Mouse (Mus musculus) spleen, postnatal 14 days (tissue): ENCODE measurements around the gene Kpnb1.

ENCODE experiments used
- DNase-seq, 2 experiments: peaks; one replicate each; pipeline ENCODE4 v3.0.0; 2021 to 2022; ENCODE audit warnings: low spot score in 2 of 2

Kpnb1 gene

DNA sequence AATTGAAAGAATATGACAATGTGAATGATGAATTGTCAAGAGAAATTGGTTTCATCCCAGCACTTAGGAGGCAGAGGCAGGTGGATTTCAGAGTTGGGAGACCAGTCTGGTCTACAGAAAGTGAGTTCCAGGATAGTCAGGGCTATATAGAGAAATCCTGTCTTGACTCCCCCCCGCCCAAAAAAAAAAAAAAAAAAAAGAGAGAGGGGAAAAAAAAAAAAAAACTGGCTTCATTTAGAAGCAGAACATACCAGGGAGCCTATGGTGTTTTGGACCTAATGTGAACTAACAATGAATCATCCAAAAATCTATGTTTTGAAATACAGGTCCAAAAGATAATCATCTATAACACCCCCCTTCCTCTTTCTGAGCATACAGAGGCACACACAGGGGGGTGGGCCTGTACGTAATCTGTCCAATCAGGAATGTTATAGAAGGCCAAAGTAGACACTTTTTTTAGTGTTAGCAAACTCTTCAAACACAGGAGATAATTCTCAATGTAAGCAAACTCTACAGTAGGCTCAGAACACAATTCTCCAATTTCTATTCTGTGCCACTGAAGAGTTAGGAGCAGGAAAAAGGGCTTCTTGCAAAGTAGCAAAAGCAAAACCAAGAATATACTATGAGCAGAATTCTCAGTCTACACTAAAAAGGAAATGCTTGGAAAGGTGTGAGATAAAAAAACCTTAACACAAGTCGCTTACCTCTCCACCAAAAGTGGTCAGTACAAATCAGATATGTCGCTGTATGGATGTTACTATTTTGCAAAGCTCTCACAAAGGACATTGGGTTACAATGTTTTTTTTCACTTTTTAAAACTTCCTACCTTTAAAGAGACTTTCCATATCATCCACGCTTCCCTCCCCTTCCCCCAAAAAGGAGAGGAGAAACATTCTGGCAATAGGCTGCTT lies 1.7 kb downstream of the Kpnb1 start:
- no peak for DNase-seq

DNA sequence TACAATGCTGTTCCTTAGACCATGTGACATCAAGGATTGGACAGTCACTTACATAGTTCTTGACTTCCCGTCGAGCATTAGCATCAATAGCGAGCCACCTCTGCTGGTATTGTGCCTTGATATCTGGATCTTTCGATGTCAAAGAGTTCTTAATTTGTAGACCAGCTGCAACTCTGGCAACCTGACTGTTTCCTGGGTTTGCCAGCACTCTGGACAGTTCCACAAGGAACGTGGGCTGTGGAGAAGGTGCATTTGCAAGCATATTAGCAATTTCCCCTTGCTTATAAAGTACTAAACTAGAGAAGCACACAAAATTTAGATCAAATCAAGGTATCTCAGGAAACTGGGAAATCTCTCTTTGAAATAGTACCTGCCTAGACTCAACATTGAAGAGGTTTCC lies 2.8 kb downstream of the Kpnb1 start:
- DNase-seq = no peak

DNA sequence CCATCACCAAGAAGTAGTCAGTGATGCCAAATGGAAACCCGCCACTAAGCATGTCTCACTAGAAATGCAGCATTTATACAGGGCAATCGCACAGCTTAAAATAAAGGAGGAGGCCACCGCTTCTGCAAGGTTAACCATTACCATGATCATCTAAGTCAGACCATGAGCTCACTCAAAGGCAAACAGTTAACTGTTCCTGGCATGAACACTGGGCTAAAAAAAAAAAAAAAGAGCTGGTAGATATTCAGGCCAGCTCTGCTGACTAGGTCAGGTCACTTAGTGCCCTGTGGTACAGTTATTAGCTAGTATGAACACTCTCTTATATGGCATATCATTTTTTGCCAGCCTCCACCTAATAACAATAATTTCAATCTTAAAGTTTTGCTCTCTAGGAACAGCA lies 5.2 kb downstream of the Kpnb1 start:
- DNase-seq = no peak

DNA sequence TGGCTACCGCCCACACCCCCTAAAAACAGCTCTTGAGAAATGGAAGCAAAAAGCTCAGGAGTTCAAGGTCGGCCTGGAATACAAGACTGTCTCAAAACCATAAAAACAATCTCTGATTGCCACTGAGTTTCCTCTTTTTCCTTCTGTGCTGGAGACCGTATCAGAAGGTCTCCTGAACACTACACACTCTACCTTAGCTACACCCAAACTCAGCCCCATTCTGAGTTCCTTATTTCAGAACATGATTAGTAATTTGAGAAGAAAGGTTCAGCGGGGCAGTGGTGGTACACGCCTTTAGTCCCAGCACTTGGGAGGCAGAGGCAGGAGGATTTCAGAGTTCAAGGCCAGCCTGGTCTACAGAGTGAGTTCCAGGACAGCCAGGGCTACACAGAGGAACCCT lies 6.6 kb downstream of the Kpnb1 start:
- DNase-seq = no peak

DNA sequence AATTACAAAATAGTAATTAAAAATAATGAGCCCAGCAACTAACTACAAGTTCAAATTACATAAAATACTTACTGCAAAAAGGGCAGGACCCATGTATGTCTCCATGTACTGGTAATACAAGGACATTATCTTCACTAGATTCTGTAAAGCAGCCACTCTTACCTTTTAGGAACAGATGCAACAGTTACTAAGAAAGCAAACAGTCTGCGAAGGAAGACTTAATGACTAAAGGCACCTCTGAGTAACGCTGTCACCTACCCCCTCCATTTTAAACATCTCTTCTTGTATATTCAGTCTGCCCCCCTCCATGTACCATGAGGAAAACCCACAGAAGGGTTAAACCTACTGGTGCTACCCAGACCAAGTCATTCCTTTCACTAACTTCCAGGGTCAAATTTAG lies 9.5 kb downstream of the Kpnb1 start:
- DNase-seq = no peak

DNA sequence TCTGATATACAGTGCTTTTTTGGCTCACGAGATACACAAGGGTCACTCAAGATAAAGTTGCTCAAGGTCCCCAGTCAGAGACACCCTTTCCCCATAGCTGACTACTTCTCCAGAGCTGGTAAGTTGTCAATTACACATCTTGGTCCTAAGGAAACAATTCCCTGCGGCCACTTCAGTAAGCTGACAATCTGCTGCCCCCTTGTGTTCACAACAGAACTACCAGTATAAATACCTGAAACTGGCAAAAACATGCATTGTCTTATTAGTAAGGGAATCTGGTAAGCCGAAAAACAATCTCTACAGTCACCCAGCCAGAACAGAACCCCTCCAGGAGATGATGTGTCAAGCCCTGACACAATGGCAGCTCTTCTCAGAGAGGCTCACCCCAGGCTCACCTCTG lies 10.8 kb downstream of the Kpnb1 start:
- no peak for DNase-seq

DNA sequence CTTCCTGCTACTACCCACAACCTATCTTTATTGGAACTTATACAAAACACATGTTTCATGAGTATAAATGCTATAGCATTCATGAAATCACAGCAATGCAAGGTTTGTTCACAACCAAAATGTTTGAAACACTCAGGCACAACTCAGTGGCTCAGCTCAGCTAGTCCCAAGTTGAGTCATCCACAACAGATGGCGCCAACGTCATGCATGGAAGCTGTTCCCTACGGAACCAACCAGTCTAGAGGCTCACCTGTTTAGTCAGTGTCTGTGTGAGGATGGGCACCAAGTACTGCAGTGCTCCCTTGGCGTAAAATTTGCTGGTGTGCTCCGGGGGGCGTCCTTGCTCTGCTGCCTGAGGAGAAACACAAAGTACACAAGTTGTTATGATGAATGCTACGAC lies 12.2 kb downstream of the Kpnb1 start:
- DNase-seq = no peak

DNA sequence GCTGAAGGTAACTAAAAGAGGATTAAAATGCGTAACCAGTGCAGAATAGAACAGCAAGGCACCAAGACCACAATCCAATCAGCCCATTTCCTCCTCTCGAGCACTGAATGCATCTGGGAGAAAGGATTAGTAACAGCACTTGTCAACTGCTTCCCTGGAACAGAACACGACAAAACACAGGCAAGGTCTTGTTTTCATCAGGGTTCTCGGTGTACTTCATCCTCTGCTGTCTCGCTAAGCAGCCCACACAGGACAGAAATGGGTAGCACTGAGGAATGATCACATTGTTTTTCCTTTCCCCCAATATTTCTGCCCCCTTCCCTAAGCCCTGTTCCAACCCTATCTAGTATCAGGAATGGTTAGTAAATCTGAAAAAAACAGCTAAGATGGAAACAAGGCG lies 27.3 kb downstream of the Kpnb1 start:
- no peak for DNase-seq

DNA sequence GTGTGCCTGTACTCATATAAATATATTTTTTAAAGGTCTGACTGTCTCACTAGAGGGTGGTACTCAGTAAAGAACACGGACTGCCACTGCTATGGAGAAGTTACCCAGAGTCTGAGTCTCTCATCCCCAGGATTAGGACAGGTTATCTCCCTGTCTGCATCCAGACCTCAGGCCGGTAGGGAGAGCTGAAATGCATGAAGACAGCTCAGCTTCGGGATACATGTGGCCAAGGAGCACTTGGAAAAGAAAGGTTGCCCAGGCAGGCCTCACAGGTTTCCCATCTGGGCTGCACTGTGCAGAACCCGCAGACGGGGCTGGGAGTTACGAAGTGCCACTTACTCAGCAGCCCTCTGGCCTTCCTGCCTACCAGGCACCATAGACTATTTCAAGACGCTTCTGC lies 30.7 kb downstream of the Kpnb1 start:
- no peak for DNase-seq

DNA sequence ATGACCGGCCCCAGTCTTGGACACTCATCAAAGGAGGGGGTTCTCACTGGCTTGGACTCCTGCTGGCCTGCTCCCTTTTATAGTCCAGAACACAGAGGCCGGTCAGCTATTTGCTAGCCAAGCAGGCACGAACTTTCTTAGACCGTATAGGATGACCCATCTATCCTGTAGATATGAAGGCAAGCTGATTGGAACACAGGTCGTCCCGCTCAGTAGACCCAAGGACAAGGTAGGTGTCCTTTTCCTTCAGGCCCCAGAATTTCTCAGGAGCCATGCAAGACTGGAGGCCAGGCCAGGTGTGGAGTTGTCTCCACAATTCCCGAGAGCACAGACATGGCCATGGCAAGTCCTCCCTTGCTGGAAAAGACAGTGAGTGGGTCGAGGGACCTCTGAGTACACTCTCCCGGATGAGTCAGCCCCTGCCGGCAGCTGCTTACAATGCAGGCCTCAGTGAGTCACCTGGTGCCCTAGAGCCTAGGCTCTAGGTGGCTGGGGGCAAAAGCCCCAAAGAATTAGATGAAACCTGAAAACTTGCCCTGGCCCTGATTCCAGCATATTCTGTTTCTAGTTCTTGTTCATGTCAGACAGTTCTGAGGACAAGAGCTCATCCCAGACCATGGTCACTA lies 34.9 kb downstream of the Kpnb1 start:
- DNase-seq = no peak

DNA sequence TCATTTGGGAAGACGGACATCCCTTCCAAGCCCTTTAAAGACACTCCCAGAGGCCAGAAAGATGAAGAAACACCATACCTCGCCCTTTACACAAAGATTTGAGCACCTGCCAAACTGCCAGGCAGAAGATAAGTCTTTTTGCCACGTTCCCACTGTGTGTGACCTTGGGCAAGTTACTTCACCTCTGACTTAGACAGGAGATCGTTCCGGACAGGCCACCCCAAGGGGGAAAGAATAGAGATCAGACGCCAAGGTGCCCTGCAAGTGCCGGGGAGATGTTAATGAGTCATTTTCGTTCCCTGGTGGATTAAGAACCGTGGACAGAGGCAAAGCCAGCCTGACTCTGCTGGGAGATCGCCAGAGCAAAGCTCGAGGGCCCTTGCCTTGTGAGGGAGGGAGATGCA lies 35.7 kb downstream of the Kpnb1 start:
- DNase-seq = no peak

DNA sequence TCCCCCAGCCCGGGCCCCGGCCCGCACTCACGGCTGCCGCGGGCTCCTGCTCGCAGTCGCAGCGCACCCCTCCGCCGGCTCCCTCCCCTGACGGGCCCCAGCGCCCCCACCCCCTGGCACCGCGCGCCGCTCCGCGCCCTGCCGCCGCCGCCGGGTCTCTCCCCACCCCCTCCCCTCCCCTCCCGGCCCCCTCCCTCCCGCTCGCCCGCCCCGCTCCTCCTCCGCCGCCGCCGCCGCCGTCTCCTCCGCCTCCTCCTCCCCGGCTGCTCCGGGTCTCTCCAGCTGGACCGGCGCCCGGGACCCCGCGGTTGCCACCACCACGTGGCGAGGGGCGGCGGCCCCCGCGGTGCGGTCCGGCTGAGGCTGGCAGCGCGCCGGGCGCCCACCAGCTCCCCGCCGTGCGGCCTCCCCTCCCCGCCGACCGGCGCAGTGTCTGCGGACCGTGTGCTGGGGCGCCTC lies 36.3 kb downstream of the Kpnb1 start, which contains the start of gene Tbkbp1:
Tbkbp1 (minus strand) TSS at position 153 of the 459 bp plus-strand sequence.
- DNase-seq = no peak

DNA sequence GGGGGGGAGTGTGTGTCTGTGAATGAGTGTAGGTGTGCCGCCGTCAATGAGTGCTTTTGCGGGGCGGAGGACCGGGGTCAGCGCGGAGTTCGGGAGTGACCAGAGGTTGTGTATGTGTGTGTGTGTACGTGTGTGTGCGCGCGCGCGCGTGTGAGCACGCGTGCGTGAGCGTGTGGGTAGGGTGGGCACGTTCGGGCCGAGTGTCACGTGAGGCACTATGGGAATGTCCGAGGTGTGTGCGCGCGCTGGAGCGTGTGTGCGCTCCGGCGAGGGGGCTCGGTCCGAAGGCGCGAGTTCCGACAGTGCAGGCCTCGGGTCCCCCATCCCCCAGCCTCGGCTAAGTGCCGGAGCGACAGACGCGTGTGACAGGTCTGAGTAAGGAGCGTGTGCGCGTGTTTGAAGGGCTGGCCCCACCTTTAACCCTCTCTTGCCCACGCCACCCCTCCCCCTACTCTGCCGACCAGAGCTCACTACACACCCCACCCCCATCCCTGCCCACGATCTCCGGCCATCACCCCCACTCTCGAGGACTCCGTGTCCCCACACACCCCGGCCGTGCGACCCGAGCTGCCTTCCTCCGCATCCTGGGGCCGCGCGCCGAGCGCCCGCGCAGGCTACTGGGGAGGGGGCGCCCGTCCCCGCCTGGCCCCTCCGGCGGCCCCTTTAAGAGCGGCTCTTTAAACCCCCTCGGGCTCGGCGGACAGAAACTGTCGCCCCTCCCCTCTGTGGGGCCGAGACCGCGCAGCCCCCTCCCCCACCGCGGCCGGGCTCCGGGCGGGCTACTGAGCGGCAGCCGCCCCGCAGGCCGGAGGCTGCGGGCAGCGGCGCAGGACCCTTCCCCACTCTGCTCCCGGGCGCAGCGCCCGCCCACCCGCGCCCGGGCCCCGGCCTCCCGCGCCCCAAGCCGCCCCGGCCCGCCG lies 37.0 kb downstream of the Kpnb1 start:
- no peak for DNase-seq

DNA sequence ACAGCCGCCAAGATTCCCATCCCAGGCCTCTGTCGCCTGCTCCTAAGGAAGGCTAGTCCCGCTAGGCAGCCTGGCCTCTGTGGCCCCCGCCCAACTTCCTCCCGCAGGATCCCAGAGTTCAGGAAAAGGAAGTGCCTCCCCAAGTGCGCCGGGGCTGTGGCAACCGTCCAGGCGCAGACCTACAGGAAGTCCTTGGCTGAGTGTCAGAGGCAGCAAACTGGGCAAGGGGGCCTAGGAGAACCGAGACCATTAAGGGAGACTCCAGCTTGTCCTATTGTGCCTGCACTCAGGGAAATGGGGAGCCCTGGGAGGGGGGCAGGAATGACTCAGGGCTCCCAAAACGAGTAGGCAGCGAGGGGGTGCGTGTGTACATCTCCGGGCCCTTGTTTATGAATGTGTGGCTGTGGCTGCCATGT lies 37.7 kb downstream of the Kpnb1 start:
- DNase-seq = no peak

DNA sequence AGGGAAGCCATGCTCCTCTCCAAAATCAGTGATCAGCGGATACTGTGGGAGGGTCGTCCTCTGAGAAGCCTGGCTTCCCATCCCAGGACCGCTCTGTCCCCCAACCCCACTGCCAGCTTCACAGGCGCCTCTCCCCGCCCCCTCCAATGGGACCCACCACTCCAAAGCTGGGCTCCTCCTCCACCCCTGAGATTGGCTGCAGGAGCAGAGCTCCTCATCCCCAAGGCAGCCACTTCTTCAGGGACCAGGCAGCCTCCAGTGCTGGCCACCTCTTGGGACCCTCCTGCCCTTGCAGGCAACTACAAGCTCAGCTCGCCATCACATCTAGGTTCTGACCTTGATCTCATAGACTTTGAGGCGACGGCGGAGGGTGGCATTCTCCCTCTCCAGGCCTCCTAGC lies 38.7 kb downstream of the Kpnb1 start:
- no peak for DNase-seq

DNA sequence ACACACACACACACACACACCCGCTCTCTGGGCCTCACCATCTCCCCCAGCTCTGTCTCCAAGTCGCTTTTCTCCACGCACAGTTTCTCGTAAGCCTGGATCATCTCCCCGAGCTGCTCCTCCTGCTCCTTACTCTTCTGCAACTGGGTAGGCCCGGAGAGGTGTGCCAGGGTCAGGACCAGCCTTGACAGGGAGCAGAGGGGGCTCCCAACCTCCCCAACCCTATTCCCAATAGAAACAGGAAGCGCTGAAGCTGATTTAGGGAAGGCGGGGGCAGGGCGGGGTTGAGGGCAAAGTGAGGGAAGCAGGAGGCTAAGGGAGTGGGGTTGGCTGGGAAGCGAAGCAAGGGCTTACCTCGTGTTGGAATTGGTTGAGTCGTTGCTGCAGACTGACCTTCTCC lies 39.1 kb downstream of the Kpnb1 start:
- DNase-seq = no peak

DNA sequence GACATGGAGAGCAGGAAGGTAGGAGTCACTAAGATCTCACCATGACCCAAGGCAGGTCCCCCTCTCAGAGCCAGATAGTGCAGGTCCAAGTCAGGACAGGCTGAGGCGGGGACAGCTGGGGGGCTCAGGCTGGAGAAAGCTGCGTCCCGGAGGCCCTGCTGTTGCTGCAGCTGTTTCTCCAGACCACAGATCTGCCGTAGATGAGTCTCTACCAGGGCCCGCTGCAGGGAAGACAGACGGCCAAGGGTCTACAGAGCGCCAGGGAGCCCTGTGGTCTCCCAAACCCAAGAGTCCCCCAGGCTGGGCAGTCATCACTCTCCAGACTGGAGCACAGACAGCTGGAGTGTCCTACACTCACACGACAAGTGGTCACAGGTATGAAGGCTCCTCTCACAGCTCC lies 40.3 kb downstream of the Kpnb1 start:
- DNase-seq = no peak

DNA sequence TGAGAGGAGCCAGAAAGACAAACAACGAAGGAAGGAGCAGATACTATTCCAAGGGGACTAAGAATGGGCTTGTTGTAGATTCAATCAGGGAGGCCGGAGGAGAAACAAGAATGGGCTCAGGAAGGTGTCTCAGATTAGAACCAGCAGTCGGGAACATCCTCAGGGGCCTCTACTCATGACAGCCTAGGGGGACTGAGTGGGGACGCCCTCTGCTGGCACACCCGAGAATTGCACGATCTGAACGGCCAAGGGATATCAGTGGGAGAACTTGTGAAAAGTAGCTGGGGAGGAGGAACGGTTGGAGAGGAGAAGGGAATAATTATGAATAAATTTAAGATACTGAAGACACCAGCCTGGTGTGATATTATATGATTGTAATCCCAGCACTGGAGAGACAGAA lies 41.0 kb downstream of the Kpnb1 start:
- DNase-seq = peak; percentile 48 to 69

DNA sequence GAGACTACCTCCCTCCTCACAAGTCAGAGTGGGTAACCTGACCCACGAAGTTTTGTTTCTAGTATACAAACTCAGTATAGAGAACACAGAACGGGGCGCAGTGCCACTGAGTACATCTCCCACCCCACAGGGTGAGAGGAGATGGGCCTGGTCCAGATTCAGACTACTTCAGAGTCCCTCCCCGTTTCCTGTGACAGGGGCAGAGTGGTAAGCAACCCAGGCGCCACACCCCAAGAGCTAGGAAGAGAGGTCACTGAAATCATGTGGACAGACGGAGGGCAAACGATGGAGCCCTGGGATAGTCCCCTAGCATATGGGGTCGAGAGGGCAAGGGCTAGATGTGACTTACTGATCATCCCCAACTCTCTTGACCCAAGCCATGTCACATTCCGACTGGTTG lies 41.7 kb downstream of the Kpnb1 start:
- no peak for DNase-seq

DNA sequence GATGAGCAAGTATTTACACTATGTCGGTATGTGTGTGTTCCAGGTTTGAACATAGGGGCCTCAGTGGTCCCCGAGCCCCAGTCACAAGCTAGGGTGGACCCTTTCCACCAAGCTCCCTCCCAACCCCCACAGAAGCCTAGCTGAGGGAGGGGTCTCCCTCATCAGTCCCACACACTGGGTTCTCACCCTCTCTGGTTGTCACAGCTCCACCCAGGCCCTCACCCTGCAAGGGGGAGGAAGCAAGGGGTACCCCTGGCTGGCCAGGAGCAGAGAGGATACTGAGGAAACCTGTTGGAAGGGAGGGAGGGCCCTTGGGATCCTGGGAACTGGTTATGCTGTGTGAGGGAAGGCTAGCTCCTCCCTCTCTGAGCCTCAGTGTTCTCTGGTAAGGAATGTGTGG lies 42.4 kb downstream of the Kpnb1 start:
- DNase-seq = no peak

DNA sequence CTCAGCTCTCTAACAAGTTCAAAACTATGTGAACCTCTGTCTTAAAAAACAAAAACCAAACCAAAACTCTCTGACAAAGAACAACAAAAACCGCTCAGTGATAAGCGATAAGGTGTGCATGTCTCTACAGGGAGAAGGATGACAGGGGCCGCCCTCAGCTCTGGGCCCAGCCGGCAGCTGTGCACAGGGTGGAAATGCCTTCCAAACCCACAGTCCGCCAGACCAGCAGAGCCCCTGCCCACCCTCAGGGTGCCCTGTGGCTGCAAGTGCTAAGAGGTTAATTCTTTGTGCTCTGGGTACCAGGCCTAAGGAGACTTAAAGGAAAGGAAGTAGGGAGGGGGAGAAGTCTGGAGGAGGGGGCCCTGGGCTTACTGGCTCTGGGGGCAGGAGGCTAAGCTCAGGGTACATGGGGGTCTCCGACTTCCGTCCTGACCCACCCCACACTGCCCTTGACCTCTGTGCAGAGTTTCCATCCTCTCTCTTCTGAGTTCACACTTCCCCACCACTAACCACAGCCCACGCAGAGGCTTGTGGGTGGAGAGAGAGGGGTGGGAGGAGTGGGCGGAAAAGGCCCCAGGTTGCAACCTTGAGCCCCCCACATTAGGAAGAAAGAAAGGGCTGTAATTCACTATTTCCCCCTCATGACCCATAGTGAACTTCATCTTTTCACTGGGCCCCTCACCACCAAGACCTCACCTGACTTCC lies 44.3 kb downstream of the Kpnb1 start:
- no peak for DNase-seq
